Mouse (Mus musculus): ENCODE measurements around the gene Uts2.

DNA sequence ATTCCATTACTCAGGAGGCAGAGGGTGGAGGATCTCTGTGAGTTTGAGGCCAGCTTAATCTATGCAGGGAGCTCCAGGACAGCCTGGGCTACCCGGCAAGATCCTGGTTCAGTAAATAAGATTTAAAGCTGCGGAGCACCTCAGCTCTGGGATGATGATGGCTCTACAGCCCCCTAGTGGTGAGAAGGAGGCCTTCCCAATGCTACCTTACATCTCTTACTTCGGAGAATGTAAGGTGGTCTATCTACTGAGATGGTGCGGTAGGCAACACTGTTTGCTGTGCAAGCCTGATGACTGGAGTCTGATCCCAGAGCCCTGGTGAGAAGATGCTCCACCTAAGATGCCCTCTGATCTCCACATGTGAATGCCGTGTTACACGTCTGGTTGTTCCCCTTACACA, 30.1 kb downstream of the Uts2 start:
- TF ChIP-seq CTCF (IDR thresholded peaks at IDR 0.05; ENCODE audit: borderline replicate concordance, extremely low read depth, insufficient read depth, insufficient read length) (peak; percentile 85; the same call in 1 of the 2 replicates), POLR2A (IDR thresholded peaks at IDR 0.05; ENCODE audit: borderline replicate concordance, extremely low read depth, insufficient read depth, insufficient read length, poor library complexity, severe bottlenecking) (no peak)

Data from brain, embryonic 14.5 days (tissue).